Mouse (Mus musculus) hindlimb bud, embryonic 11.5 days (tissue): Measurements from ENCODE around the gene Pigl.
"Not testable (repeated sequence)": the region's sequence is repeated elsewhere in the genome, so short reads cannot be mapped to it uniquely, and the experiment has no call there.

Experiments
- DNase-seq: peaks from one replicate; pipeline ENCODE4 v3.0.0-alpha.2; 2012; ENCODE audit warnings: low read depth, low spot score; ENCODE audit errors: extremely low spot score

The Pigl gene

GRCm38 (mm10) chr11:62458276-62458724 is at the start of gene Pigl, which contains the start of gene Ncor1:
Pigl (plus strand) TSS chr11:62458460.
Ncor1 (minus strand) TSS chr11:62458541.
- no peak for DNase-seq

GRCm38 (mm10) chr11:62408848-62409247 is 49.4 kb upstream of the Pigl start:
- DNase-seq: no peak

DNA sequence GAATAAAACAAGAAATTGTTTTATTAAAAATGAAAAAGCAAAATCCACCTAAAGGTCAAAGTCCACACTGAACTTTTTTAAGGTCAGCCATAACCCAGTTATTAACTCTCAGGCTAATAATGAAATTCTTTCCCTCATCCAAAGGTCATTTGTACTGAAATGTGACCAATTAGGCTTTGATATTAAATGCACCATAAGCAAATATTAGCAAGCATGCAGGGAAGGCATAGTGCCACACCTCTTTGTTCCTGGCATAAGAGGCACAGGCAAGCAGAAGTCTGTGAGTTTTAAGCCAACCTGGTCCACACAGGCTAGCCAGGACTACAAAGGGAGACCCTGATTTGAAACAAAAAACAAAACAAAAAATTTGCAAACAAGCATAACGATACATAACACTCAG is 48.6 kb upstream of the Pigl start:
- no peak for DNase-seq

GRCm38 (mm10) chr11:62415026-62415425 is 43.2 kb upstream of the Pigl start:
- DNase-seq: no peak

- DNase-seq: no peak
These were observed 33.7 kb upstream of the Pigl start for GRCm38 (mm10) chr11:62424525-62424924.

DNA sequence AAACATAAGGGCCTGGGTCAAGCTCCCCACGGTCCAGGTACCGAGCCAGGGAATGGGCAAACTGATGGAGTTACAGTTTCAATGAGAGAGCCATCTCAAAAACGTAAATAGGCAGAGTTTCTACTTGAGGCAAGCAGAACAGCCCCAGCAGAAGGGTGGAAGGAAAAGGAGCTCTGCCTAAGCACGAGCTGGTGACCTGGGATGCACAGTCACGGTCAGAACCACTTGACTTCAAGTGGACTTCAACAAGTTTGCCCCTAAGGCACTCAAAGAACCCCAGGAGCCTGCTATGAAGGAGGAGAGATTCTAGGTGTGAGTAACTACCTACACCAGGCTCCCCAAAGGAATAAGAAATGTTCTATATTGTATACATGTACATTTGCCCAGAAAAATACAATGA is 32.0 kb upstream of the Pigl start:
- no peak for DNase-seq

- DNase-seq: no peak
These were observed 31.2 kb upstream of the Pigl start for GRCm38 (mm10) chr11:62427105-62427504.

GRCm38 (mm10) chr11:62432211-62432610 is 26.0 kb upstream of the Pigl start:
- no peak for DNase-seq

DNA sequence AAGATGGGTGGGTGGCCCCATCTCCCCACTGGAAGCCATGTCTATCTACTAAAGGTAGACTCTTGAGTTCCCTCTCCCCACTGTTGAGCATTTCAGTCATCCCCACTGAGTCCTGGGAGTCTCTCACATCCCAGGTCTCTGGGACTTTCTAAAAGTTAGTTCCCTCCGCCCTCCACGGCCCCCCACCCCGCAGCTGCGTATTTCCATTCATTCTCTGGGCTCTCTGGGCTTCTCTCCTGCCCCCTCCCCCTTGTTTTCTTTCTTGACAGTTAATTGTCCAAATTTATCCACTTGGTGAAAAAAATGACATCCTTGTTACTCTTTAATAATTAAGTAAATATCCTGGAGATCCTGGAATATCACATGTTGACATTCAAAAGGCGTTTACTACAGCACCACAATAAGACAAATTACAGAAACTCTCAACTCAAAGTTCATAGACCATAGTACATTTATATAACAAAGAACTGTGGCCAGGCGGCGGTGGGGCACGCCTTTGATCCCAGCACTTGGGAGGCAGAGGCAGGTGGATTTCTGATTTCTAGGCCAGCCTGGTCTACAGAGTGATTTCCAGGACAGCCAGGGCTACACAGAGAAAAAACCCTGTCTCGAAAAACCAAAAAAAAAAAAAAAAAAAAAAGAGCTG is 17.5 kb upstream of the Pigl start:
- DNase-seq: no peak

- no peak for DNase-seq
These were observed 12.5 kb upstream of the Pigl start for GRCm38 (mm10) chr11:62445799-62446198.

DNA sequence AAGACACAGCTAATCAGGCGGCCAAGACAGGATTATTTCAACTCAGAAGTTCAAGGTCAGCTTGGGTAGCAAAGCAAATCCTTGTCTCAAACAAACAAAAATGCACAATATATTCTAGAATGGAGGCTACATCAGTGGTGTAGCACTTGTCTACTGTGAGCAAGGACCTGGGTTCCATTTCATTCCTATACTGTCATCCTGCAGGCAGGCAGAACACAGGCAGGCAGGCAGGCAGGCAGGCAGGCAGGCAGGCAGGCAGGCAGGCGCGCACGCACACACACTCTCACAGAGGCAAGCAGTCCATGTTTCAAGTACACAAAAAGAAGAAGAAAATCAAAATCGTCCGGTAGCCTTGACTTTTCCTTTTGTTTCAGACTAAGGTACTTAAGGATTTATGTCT is 9.3 kb upstream of the Pigl start:
- no peak for DNase-seq

DNA sequence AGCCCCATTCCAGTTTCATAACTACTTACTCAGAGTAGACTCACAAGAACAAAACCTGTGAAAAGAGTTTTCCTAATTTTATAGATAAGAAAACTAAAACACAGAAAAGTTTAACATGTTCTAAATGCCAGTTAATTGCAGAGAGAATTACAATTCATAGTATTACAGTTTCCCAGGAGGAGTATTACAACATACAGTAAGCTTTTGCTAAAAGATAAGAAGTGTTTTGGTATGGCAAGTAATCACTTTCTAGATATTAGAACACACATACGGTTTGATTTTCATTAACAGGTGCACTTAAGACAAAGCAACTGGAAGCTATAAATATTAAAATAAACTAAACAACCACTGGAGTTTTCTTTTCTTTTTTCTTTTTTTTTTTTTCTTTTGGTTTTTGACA is 3.1 kb upstream of the Pigl start:
- DNase-seq: no peak

DNA sequence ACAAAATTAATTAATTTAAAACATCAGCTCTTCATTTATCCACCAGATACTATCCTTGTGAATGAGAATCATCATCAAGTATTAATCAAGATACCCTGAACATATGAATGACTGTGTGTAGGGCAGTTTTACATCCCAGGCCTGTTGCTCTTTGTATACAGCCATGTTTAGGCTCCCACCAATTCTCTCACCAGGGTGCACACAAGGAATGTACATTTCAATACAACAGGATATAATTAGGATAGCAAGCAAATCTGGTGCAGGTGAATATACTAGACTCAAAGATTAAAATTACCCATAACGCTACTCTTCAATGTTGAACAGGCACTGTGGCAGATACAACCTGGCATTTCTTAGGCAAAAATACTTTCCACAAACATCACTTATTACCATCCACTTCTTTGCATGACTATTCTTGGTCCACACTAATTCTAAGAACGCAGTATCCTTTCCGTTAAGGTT is 2.2 kb upstream of the Pigl start:
- no peak for DNase-seq

DNA sequence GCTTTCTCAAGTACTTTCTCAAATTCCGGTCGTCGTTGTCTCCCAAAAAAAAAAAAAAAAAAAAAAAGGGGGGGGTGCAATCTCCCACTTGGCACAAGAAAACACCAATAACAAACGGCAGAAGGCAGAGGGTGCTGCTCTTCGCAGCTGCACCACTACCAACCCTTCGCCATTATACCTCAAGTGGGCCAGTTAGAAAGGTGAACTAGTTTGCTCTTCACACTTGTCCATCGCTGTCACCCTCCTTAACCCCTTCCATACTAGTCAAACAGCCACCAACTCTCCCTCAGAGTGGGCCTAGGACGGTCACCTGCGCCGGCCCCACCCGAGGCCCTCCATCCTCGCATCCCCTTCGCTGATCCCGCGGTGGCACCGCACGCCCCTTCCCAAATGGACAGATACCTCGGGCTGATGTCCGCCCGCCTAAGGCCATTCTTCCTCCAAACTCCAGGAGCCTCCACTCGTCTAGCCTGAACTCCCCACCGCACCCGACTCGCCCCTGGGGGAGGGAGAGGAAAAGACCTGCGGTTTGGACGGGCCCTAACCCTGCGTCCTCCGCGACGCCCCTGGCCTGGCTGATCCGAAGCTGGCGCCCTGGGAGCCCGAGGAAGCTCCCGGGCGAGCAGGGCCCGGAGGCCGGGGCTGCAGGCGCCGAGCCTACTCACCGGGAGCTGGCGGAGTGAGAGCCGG is 1.6 kb upstream of the Pigl start:
- no peak for DNase-seq

DNA sequence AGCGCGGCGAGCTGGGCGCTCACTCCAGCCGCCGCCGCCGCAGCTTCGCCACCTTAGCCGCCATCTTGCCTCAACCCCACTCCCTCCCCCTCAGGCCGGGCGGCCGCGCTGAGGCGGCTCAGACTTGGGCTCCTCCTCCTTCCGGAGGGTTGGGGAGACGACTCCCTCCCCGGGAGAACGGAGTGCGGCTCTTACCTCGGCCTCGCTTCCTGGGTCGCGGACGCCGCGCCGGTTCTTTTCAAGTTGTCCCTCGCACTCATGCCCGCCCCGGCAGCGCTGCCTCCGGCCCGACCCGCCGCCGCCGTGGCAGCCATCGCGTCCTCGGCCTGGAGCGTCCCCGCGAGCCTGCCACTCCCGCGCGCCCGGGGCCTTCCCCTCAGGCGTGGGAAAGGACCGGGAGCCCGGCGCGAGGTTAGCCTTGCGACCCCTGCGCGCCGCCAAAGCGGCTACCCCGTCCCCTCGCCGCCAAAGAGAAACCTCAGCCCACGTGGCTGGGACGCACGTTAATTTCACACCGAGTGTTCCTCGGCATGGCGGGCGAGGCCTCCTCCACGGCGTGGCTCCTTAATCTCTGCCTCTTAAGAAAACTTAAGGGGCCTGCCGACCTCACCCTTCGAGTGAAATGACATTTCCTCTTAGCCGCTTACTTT is 894 bp upstream of the Pigl start:
- no peak for DNase-seq

GRCm38 (mm10) chr11:62457891-62458270 is 379 bp upstream of the Pigl start:
- DNase-seq: no peak

DNA sequence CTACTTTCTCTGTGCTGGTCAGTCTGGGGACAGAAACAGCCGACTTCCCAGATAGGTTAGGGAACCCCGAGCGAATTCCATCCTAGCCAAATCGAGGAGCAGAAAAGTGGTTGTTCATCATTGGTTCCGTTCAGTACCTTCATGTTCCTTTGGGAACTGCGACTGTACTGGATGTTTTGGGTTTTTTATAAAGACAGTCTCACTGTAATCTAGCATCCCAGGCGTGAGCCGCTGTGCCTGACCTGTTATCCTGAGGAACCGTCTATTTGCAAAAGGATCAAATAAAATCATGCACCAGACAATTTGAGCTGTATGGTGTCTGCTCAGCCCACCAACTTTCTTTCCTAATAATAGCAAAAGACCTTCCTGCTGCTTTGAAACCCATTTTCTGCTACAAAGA is 520 bp downstream of the Pigl start:
- no peak for DNase-seq

DNA sequence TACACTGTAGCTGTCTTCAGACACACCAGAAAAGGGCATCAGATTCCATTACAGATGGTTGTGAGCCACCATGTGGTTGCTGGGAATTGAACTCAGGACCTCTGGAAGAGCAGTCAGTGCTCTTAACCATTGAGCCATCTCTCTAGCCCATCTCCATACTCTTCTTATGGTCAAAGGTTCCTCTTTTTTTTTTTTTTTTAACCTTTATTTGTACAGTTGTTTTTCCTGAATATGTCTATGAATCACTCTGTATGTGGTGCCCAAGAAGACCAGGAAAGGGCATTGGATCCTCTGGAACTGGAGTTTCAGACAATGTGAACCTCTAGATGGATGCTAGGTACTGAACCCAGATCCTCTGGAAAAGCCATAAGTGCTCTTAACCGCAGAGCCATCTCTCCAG is 4.3 kb downstream of the Pigl start:
- DNase-seq: not testable (repeated sequence)

DNA sequence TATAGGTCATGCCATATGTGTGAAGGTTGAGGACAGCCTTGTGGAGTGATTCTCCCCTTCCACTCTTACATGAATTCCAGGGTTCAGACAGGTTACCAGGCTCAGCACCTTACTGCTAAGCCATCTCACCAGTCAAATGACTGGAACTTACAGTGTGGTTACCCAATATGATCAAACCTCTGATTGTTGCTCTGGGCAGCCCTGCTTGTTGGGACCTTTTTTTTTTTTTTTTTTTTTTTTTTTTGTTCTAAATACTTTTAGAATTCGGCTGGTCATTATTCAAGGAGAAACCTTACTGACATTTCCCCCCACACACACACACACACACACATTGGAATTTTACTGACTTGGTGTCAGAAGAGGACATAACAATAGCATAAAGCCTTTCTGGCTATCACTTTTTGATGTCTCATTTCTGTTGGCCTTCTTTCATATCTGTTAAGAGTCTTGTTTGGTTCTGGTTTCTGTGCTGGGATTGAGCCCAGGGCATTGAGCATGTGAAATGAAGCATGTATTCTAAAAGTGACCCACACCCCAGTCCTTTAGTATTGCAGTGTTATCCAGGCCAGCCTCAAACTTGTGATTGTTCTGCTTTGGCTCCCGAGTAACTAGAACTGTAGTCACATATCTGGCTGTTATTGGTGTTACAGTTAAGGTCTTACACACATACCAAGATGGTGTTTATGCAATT is 5.1 kb downstream of the Pigl start:
- DNase-seq: no peak

DNA sequence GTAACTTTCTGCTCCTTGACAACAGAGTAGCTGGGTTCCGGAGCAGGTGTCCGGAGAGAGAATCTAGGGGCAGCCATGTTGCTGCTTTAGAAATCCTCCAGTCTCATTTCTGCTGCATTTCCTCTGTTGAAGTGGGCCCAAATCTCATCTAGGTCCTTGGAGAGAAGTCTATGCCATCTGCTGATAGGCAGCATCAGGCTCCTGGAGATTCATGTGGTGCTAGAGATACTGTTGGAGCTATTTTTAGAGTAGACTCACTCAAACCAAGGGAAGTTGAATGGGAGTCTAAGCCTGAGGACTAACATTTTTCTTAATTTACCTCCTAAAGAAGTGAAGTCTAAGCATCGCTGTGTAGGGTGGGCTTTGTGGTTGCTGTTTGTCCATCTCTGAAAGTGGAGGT is 6.4 kb downstream of the Pigl start:
- no peak for DNase-seq

DNA sequence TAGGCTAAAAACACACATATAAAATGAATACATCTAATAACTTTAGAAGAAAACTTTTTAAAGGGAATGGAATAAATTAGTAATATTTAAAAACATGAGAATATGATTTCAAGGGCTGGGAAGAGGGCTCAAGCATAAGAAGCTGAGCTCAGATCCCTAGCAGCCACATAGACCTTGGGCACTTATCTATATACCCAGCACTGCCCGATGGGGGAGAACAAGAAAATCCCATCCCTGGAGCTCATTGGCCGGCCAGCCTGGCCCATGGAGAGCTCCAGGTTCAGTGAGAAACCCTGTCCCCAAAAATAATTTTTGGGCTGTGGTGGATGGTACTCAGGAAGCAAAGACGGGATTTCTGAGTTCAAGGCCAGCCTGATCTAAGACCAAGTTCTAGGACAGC is 7.6 kb downstream of the Pigl start:
- DNase-seq: no peak

- DNase-seq: no peak
These were observed 8.3 kb downstream of the Pigl start for GRCm38 (mm10) chr11:62466546-62466945.
